Mouse (Mus musculus): ENCODE measurements around the gene Stard10.

Gene Stard10

GRCm38 (mm10) chr7:101317014-101317413 is at the start of gene Stard10:
TSS of gene Stard10 (plus strand) at chr7:101317086.
- DNase-seq (ENCODE audit: low read depth, low spot score): no peak

- peak; percentile 86 for DNase-seq (ENCODE audit: low read depth, low spot score)
These were observed 49.2 kb upstream of the Stard10 start for GRCm38 (mm10) chr7:101267457-101268259.

- no peak for DNase-seq (ENCODE audit: low read depth, low spot score)
These were observed 45.3 kb upstream of the Stard10 start for GRCm38 (mm10) chr7:101271602-101272001.

GRCm38 (mm10) chr7:101272466-101273160 is 44.3 kb upstream of the Stard10 start:
- DNase-seq (ENCODE audit: low read depth, low spot score): no peak

- DNase-seq (ENCODE audit: low read depth, low spot score): no peak
These were observed 34.2 kb upstream of the Stard10 start for GRCm38 (mm10) chr7:101282721-101283120.

GRCm38 (mm10) chr7:101284504-101284903 is 32.4 kb upstream of the Stard10 start:
- DNase-seq (ENCODE audit: low read depth, low spot score): no peak

GRCm38 (mm10) chr7:101286891-101287290 is 30.0 kb upstream of the Stard10 start:
- no peak for DNase-seq (ENCODE audit: low read depth, low spot score)

- DNase-seq (ENCODE audit: low read depth, low spot score): no peak
These were observed 29.1 kb upstream of the Stard10 start for GRCm38 (mm10) chr7:101287820-101288219.

- no peak for DNase-seq (ENCODE audit: low read depth, low spot score)
These were observed 28.4 kb upstream of the Stard10 start for GRCm38 (mm10) chr7:101288436-101288835.

GRCm38 (mm10) chr7:101290401-101290800 is 26.5 kb upstream of the Stard10 start:
- DNase-seq (ENCODE audit: low read depth, low spot score): no peak

GRCm38 (mm10) chr7:101291211-101291610 is 25.7 kb upstream of the Stard10 start:
- DNase-seq (ENCODE audit: low read depth, low spot score): no peak

- no peak for DNase-seq (ENCODE audit: low read depth, low spot score)
These were observed 25.2 kb upstream of the Stard10 start for GRCm38 (mm10) chr7:101291641-101292040.

GRCm38 (mm10) chr7:101292086-101292485 is 24.8 kb upstream of the Stard10 start:
- DNase-seq (ENCODE audit: low read depth, low spot score): no peak

- DNase-seq (ENCODE audit: low read depth, low spot score): no peak
These were observed 24.2 kb upstream of the Stard10 start for GRCm38 (mm10) chr7:101292696-101293095.

GRCm38 (mm10) chr7:101293138-101293537 is 23.7 kb upstream of the Stard10 start:
- no peak for DNase-seq (ENCODE audit: low read depth, low spot score)

- no peak for DNase-seq (ENCODE audit: low read depth, low spot score)
These were observed 23.3 kb upstream of the Stard10 start for GRCm38 (mm10) chr7:101293611-101294010.

- DNase-seq (ENCODE audit: low read depth, low spot score): no peak
These were observed 21.4 kb upstream of the Stard10 start for GRCm38 (mm10) chr7:101295438-101295837.

GRCm38 (mm10) chr7:101296252-101297022 is 20.4 kb upstream of the Stard10 start:
- DNase-seq (ENCODE audit: low read depth, low spot score): peak; percentile 87

- DNase-seq (ENCODE audit: low read depth, low spot score): no peak
These were observed 19.9 kb upstream of the Stard10 start for GRCm38 (mm10) chr7:101297023-101297405.

- no peak for DNase-seq (ENCODE audit: low read depth, low spot score)
These were observed 18.5 kb upstream of the Stard10 start for GRCm38 (mm10) chr7:101298375-101298774.

- no peak for DNase-seq (ENCODE audit: low read depth, low spot score)
These were observed 15.5 kb upstream of the Stard10 start for GRCm38 (mm10) chr7:101301361-101301880.

- DNase-seq (ENCODE audit: low read depth, low spot score): peak; percentile 94
These were observed 14.9 kb upstream of the Stard10 start, which contains the start of gene Atg16l2 for GRCm38 (mm10) chr7:101301881-101302456. TSS of gene Atg16l2 (minus strand) at chr7:101302251.

All from telencephalon, adult 2 months (tissue).